Mouse (Mus musculus) adrenal gland, adult 2 months (tissue): ENCODE measurements at regions not wholly inside any gene's neighbourhood (a gene's known extent, or its start where the extent isn't known, plus 50 kb on each side); places are given as distances from the start of the nearest gene placed in this dataset.

ENCODE experiments used
- DNase-seq: peaks from one replicate; pipeline ENCODE4 v3.0.0; 2021

DNA sequence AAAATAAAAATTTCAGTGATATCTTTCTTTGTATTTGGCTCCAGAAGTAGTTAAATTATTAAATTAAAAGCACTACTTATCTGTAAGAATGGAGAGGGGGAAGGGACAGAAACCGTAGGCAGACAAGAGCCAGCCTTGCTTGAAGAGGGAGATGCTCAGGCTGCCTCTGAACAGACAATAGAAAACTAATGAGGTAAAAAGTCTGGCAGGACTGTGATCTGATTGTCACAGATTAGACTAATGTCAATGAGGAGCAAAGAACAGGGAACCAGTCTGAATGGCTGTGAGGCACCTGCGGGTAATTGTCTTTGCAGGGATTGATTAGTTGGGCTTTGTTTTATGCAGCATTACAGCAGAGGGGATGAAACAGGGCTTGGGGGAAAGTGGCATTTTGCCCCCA is 362.3 kb upstream of the Fam92a start:
- DNase-seq, result no peak

DNA sequence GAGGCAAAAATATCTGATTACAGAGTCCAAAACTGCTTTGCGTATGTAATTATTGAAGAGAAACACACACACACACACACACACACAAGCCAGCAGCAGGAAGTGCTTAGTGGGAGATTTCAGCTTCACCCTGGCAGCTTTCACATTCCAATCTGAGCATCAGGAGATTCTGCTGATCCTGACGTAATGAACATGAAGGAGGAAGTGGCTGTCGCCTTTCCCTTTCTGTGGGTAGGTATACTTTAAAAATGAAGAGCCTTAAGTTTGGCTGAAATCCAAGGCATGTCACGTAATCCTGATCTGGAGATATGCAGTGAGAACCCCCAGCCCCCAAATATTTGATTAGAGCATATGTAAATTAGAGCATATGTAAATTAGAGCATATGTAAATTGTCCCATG is 361.1 kb upstream of the Fam92a start:
- no peak for DNase-seq

DNA sequence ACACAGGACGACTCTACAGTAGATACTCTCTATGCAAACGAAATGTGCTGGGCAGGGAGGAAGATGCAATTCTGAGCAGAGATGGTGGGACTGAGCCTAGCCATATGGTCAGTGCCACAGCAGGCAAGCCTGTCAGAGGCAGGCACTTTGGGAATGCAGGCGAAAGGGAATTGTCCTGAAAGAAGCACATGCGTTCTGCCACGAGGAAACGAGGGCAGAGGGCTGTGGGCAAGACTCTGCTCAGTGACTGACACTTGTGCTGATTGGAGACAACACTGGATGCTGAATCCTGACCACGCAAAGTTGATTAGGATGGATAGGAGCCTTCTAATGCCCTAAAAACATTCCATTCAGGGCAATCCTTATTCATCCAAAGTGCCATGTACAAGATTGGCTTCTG is 350.5 kb upstream of the Fam92a start:
- DNase-seq, result no peak

DNA sequence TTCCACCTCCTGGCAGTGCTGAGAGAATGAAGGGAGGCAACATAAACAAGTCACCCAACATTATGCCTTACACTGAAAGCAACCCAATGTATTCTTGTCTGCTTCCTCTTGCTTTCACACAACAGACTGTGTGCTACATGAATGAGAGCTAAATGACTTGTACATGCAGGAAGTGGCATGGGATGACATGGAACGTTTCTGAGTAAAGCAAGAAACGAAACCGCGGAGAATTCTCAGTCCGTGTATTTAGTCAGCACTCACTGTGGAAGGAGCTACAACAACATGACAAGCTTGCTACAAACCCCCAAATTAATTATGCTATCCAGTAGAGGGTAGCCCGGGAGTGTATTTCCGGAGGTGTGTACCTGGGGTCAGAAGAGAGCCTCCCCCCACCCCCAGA is 349.4 kb upstream of the Fam92a start:
- no peak for DNase-seq

DNA sequence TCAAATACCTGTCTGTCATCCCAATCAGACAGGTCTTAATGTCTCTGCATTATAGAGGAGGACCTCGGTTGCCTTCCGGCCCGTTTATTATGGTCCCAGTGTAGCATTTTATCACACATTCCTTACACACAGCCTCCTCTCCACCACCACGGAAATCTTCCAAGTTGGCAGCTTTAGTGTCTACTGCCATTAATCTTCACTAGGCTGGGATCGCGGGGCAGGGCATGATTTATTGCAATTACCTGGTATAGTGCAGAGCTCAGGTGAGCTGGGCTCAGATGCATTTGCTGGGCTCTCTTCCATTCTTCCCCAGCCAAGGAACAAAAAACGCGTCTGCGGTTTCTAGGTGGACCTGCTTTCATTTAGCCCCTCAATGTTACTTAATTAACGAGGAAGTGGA is 344.7 kb upstream of the Fam92a start:
- DNase-seq, result no peak

DNA sequence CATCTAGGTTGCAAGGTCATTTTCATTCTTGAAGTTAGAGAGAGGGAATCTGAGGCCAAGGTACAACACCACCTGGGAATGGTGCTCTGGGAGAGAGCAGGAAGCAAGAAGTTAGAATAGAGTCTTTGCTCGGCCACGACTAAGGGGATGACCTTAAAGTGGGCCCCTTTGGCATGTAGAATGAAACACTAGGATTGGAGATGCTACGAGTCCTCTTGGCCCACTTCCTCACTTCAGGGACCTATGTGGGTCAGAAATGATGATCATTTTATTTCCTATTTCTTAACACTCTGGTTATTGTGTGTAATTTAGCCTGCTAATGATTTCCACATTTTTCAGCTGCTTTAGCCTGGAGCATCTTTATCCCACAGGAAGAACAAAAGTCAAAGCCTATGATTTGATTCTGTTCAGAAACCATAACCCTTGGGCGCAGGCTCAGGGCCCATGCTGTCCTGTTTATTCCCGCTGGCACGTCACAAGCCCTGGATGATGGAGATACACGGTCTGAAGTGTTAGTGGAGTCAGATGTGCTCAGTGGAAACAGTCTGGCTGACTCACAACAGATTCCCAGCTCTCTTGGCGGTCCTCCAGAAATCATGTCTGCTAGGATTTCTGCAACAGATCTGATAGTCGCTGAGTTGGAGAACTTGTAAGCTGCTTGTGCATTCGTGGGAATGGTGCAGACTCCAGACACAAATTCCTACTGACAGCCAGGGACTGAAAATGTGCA is 340.0 kb upstream of the Fam92a start:
- peak; percentile 39 for DNase-seq

DNA sequence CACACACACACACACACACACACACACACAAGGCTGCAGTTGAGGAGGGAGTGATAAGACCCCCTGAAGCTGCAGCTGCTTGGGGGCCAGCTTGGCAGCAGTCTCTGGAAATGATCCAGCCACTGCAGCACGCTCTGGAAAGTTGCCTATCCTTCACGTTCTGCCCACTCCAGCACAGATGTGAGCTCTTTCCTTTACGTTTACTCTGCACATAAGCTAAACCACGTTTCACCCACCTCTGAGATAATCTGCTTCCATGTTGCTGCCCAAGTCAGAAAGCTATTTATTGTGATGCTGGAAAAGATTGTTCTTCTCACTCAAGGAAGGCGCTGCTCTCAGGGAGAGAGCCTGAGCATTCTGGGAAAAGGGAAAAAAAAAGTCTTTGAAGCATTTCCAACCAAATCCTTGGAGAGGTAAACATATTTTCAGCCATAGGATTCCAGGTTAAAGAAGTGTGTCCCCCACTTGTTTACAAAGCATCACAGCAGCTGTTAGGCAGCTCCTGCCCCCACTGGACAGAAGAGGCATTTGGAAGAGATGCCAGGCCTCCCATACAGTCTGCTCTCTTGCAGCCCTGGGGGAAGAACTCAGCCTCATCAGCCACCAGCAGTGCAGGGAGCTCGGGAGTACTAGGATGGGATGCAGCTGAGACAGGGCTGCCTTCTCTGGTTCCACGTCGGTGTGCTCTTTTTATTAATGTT is 335.2 kb upstream of the Fam92a start:
- no peak for DNase-seq

DNA sequence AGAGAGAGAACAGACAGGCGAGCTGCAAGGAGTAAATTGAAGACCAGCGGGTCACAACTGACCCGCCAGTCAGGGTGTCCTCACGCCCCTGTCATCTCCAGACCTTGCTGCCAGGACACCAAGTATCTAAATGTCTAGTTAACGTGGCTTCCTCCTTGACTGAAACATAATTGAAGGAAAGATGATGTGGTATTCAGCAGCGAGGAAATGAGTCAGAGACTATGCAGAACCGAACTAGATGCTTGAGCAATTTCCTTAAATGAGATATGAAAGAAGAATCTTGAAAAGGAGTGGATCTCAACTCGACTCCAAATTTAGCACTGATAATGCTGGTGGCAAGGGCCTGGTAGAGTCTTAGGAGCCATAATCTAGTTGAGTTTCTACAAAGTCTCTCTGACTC is 329.3 kb upstream of the Fam92a start:
- DNase-seq, result no peak

DNA sequence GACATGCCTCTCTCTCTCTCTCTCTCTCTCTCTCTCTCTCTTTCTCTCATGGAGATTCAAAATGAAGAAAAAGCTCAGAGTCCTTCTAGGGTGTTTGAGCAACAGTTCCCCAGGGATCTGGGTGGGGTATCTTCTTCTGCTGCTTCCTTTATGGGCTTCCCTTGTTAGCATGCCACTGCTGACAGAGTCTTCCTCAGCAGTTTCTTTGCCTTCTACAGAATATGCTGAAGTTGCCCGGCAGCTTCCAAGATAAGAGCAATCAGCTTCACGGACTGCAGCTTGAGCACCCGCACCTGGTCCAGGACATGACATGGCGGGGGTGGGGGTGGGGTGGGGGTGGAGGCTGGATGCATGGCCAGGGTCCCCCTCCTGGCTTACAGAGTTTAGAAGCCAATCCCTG is 326.6 kb upstream of the Fam92a start:
- DNase-seq, result no peak

DNA sequence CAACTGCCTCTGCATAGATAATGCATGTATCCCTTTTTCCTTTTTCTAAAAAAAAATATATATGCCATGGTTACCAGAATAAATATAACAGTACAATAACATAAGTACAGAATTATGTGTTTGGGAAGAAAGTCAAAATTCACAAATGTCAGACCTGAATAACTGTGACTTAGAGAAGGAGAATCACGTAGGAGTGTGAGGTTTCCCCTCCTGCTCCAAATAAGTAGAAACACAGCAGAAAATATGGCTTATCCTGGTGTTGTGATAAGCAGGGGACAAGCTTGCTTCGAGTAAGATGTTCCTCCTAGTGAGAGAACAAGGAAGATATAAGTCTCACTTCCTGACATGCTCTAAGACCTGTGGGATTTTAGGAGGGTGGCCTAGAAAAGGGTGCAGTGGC is 320.7 kb upstream of the Fam92a start:
- DNase-seq, result no peak

DNA sequence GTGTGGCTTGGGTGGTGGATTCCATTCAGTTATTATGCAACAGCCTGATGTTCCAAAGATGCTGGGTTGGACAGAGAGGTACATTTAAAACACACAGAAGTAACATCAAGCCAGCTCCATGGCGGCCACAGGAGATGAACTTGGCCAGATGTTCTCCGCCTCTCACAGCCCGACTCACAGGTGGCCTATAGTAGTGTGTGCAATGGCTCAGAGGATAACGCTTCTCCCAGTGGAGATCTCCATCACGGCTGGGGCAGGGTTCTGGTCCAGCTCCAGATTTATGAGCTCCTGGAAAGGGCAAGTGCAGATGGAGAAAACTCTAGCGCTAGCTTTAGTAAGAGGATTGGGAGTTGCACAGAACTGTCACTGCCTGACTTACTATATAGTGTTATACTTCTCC is 319.5 kb upstream of the Fam92a start:
- DNase-seq, result no peak

DNA sequence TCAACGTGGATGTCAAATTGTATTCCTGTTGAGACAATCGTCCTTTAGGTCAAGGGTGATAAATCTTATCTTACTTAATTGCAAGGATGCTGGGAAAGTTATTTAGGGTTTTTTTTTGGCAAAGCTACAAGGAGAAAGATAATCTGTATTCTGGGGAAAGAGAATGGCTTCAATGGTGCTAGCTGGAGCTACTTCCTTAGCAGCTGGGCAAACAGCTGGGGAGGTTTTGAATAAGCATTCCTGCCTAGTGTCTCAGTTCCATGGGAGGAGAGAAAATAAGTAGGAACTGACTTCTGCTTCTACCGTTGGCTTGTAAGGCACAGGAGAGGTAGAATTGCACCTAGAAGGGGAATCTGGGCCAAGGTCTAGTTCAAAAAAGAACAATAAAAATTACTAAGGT is 318.3 kb upstream of the Fam92a start:
- no peak for DNase-seq

DNA sequence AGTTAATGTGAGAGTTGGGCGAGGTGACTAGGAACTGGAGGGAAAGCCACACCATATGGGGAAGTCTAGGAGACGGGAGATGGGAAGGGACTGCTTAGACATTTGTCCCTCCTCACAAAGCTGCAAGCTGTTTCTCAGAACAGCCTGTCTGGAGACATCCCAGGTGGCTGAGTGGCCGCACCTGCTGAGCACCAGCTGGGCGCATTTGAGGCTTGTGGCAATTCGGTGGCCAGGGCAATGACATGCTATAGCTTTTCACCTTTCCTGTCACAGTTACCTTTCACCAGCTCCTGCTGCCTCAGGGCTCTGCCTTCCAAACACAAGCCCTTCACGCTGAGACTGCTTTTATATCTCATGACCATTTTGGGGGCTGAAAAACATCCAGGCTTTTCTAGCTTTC is 317.5 kb upstream of the Fam92a start:
- no peak for DNase-seq

DNA sequence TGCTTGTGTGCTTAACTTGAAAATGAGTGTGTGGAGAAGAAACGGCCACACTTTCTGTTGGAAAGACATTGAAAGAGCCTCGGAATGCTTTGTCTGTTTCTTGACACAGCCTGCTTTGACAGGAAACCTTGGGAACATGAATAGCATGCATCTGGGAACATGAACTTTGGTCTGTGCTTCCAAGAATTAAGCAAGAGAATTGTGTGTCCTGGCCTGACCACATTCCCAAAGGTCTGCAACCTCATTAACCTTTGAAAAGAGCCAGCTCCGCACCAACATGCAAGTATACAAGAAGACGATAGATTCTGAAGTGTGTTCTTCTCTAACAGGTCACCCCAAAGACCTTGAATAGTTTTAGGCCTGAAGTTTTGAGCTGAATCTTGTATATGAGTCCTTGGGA is 309.7 kb upstream of the Fam92a start:
- DNase-seq, result no peak

DNA sequence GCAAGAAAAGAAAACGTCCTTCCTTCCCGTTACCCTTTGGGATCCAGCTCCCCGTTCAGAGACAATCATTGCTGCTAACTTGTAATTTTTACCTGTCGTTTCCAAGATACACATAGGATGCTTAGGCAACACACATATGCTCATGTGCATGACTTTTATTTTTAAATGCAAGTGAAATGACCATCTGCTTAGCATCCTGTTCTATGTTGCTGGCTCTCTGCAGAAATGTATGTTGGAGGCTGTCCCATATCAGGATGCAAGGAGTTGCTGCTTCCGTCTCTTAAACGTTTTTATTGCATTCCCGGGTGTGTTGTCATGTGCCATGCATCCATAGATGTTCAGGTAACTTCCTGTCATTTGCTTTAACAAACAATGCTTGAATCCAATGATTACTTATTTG is 304.9 kb upstream of the Fam92a start:
- no peak for DNase-seq

DNA sequence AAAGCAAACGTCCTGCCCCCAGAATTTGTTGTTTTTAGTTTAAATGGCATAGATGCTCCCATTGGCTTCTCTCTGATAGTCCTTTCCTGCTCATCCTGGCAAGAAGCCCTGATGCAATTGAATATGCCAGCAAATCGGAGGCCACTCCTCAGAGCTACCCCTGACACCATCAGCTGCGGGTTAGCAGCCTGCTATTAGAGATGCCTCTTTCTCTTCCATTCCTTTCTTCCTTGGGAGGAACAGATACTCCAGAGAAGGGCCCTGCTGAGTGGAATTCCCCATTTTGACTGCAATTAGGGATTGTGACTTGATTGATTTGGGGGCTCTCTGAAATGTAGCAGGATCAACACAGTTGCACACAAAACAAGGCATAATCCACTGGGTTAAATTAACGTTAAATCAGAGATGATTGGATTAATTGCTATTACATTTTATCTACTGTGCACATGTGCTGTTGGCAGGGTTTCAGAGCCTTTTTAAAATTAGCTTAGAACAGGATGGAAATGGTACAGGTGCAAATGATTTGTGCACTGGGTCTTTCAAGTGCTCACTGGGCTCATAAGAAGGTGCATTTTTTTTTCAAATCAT is 303.3 kb upstream of the Fam92a start:
- no peak for DNase-seq

DNA sequence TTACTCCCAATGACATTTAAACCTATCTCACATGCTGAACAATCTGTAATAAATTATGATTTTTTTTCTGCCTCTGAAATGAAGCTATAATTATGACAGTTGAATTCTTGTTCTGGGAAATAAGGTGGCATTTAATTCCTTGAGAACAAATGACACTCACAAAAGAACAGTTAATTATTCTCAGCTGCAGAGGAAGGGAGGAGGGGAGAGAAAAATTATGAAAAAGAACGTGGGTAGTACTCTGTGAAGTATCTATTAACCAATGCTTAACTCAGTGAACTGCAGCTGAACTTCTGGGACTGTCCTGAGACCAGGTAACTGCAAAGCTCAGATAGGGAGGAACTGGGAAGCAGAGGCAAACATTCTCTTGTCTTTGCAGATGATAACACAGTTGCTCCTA is 302.6 kb upstream of the Fam92a start:
- DNase-seq, result no peak

DNA sequence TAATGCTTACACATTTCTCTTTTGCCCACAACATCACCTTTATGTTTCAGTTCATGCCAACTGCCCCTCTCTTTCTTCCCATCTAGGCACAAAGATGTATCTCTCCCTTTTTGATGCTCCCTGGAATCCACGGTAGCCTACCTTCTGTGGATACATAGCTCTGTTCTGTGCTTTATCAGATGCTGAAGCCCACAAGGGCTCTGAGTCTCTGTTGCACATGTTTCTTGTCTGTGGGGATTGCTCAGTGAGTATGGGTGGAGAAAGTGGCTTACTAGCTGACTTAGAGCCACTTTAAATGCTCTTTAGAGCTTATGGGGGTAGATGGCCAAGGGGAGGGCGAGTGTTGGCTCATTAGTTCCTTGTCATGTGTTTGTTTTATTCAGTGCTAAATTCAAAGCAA is 289.9 kb upstream of the Fam92a start:
- no peak for DNase-seq

DNA sequence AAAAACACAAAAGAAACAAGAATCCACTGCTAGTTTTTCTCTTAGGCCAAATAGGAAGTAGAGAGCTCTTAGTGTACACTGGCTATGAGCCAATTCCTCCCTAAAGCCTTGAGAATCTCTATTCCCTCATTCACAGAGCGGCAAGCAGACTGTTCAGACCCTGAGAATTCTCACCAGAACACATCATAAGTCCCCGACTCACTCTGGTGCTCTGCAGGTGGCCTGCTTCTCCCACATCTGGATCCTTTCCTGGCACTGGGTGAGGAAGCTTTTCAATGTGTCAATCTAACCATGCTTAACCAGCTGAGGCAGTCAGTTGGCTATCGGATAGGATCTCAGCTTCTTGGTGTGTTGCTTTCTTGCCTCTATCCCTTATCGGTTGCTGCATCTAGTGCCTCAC is 289.4 kb upstream of the Fam92a start:
- no peak for DNase-seq

DNA sequence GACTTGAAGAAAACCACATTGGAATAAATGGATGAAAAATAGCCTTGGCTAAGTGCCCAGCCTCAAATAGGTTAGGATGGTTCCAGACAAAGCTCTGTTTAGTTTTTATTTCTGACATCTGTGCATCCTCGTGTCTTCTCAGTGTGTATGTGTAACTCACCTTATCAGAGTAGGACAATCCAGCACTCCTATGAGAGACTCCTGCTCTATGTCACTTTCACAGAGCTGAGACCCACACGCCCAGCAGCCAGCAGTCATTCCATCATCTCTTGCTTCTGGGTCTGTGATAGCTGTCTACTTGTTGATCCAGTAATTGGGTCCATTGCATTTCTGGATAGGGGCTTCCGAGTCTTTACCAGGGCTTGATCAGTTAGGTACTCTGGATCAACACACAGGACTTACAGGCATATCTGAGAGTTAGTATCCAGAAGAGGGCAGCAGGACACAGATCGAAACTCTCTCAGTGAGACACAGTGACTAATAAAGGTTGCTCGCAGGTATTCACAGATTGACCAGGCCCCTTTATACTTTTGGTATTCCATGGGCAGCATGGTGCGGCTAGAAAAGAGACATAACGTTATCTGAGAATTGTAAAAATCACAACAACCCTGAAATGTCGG is 286.3 kb upstream of the Fam92a start:
- no peak for DNase-seq

DNA sequence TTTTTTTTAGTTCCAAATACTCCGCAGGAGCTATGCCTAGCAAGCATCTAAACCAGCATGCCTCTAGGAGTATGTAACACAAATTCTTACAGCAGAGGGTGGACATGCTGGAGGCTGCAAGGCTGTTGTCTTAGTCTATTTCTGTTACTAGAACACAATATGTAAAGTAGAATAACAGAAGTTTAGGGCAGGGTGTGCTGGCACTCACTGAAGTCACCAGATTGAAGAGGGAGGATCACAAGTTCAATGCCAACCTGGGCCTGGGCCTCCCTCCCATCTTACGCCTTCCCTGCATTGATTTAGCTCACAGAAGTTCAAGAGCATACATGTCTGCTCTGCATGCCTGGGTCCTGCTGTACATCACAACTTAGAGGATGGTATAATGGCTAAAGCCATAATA is 280.3 kb upstream of the Fam92a start:
- DNase-seq, result no peak

DNA sequence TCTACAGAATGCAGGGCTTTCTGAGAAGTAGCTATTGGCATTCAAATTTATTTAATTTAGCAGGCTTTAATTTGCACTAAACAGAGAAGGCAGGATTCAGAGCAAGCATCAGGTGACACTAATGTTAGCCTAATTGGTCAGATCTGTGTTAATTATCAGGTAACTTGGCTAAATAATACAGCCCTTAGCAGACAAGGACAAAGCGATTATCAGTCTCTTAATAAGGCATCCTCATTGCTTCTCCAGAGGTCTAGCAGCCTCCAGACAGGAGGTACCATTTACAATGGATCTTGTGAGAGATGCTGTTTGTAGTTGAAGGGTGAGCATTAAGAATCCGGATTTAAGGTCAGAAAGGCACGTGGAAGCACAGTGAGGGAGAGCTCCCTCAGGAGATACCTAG is 253.7 kb upstream of the Fam92a start:
- no peak for DNase-seq

DNA sequence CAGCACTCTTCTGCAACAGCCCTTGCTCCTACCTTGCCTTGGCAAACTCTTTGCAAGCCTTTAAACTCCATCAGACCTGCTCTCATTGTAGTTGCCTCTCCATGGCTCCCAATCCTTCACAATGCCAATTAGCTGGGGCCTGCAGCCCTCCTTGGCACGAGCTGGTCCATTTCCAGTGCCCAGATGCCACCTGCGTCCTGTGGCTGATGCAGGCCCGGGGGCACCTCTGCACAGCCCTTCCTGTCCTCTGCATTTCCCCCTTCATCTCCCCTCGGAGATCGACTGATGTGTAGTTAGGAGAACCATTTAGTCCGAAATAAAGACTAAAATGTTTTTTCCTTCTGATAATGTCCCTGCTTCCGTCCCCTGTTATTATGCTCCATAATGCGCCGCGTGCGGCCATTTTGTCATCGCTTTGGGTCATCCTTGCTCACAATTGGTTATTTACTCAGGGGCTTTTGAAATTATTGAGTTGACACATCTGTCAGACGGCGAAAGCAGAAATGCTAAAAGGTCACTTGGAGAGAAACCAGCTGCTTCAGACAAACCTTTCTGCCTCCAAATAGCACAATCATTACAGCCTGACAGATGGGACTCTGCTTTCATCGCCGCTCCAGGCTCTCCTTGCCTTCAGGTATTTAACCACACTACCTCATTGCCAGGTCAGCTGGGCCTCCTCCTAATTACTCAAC is 250.0 kb upstream of the Fam92a start:
- no peak for DNase-seq
